Mouse (Mus musculus): ENCODE data around the gene Enah. TPM values are rescaled to one million over a fixed set of nuclear protein-coding genes. Genes with fewer than 3 reads are reported as not detected.

Gene Enah
- total RNA-seq (2012; rRNA removed) (0.69 and 1.4 TPM in 2 replicates), polyA plus RNA-seq (2012; ENCODE audit: insufficient read depth in 1 of 2, insufficient read length in 2 of 2, low read depth in 1 of 2, low replicate concordance in 2 of 2, missing spikeins in 1 of 2) (under 1 TPM in 1 of 2 experiments, not detected in 1; 0.45 TPM)

- H3K9ac ChIP-seq (ENCODE audit: control insufficient read depth, low read depth, low read length, poor library complexity, severe bottlenecking), result no peak within 1 kb of the TSS
- DNase-seq (ENCODE audit: low read depth, low spot score), result no peak
- no peak for TF ChIP-seq CHD1 (IDR thresholded peaks at IDR 0.05; ENCODE audit: low read depth, low read length)
- no peak for TF ChIP-seq MYC (IDR thresholded peaks at IDR 0.05; ENCODE audit: low read depth, low read length)
- TF ChIP-seq RCOR1 (IDR thresholded peaks at IDR 0.05; ENCODE audit: low read depth, low read length), result no peak
- TF ChIP-seq NRF1 (IDR thresholded peaks at IDR 0.05; ENCODE audit: insufficient read depth, low read depth, low read length, poor library complexity, severe bottlenecking), result no peak
- TF ChIP-seq ELF1 (IDR thresholded peaks at IDR 0.05; ENCODE audit: low read depth, low read length), result no peak
- no peak for TF ChIP-seq MEF2A (IDR thresholded peaks at IDR 0.05; ENCODE audit: extremely low read depth, insufficient replicate concordance, low read depth, low read length, poor library complexity, severe bottlenecking)
- TF ChIP-seq KAT2A (conservative IDR thresholded peaks at IDR 0.05; ENCODE audit: low read depth, low read length), result no peak
- TF ChIP-seq MYB (IDR thresholded peaks at IDR 0.05; ENCODE audit: low read depth, low read length), result no peak
- H3K9me3 ChIP-seq (replicated peaks; ENCODE audit: insufficient read depth, low read length), result no peaks in the 10 kb centered on the region
- H3K27me3 ChIP-seq (ENCODE audit: control insufficient read depth in 1 of 2, insufficient read depth in 2 of 2, low read length in 2 of 2), result no peaks in the 10 kb centered on the region; a peak in 2 of 4 replicates
- no peaks in the 10 kb centered on the region for H3K79me2 ChIP-seq (ENCODE audit: control insufficient read depth, insufficient read depth, low read length, poor library complexity)
- H3K27ac ChIP-seq (ENCODE audit: control insufficient read depth, low read depth, low read length), result no peak within 1 kb of the TSS
- H3K36me3 ChIP-seq (ENCODE audit: control insufficient read depth in 1 of 2, insufficient read depth in 2 of 2, low read length in 2 of 2), result no peaks in the 10 kb centered on the region
- H3K4me3 ChIP-seq (ENCODE audit: control insufficient read depth in 1 of 2, insufficient read depth in 1 of 2, low read depth in 2 of 2, low read length in 2 of 2), result no peak within 1 kb of the TSS
- no peaks in the 10 kb centered on the region for H3K4me1 ChIP-seq (ENCODE audit: control insufficient read depth in 1 of 2, insufficient read depth in 2 of 2, low read length in 2 of 2)
Measured at GRCm38 (mm10) chr1:182019926-182020801, at the start of gene Enah. TSS of gene Enah (minus strand) at chr1:182019990.

DNA sequence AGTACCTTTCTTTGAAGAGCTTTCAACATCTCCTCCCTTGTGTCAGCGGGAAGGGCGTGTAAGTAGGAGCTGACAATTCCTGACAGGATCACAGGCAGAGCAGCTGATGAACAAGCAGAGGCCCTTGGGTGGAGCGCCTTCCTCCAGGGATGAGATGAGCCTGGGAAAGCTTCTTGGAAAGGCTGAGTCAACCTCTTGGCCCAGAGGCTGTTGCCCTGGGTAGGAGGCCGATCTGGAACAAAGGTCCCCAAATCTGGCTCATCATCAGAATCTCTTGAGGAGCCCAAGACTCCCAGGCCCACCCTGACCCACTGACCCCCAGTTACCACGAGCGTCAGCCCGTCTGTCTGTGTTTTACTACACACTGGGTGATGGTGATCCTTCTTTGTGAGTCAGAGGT, 48.3 kb upstream of the Enah start:
- Histone ChIP-seq H3K79me2 (ENCODE audit: control insufficient read depth, insufficient read depth, low read length, poor library complexity) (no peaks in the 10 kb centered on the region), H3K4me3 (ENCODE audit: control insufficient read depth in 1 of 2, insufficient read depth in 1 of 2, low read depth in 2 of 2, low read length in 2 of 2) (no peak overlapping the region), H3K4me1 (ENCODE audit: control insufficient read depth in 1 of 2, insufficient read depth in 2 of 2, low read length in 2 of 2) (no peaks in the 10 kb centered on the region), H3K27me3 (ENCODE audit: control insufficient read depth in 1 of 2, insufficient read depth in 2 of 2, low read length in 2 of 2) (no peaks in the 10 kb centered on the region; a peak in 2 of 4 replicates), H3K36me3 (ENCODE audit: control insufficient read depth in 1 of 2, insufficient read depth in 2 of 2, low read length in 2 of 2) (no peaks in the 10 kb centered on the region), H3K9me3 (replicated peaks; ENCODE audit: insufficient read depth, low read length) (no peaks in the 10 kb centered on the region), H3K9ac (ENCODE audit: control insufficient read depth, low read depth, low read length, poor library complexity, severe bottlenecking) (no peak overlapping the region), H3K27ac (ENCODE audit: control insufficient read depth, low read depth, low read length) (no peak overlapping the region)
- TF ChIP-seq MAFK (IDR thresholded peaks at IDR 0.05; ENCODE audit: borderline replicate concordance, low read depth, low read length), result no peak
- TF ChIP-seq RCOR1 (IDR thresholded peaks at IDR 0.05; ENCODE audit: low read depth, low read length), result no peak
- no peak for TF ChIP-seq MYB (IDR thresholded peaks at IDR 0.05; ENCODE audit: low read depth, low read length)
- no peak for TF ChIP-seq SMC3 (IDR thresholded peaks at IDR 0.05; ENCODE audit: low read depth, low read length)
- TF ChIP-seq POLR2AphosphoS5 (IDR thresholded peaks at IDR 0.05; ENCODE audit: borderline replicate concordance, low read depth, low read length), result no peak
- TF ChIP-seq ZC3H11A (IDR thresholded peaks at IDR 0.05; ENCODE audit: low read depth, low read length), result no peak
- TF ChIP-seq POLR2A (IDR thresholded peaks at IDR 0.05; ENCODE audit: control insufficient read depth in 1 of 2, insufficient read depth in 1 of 2, low read depth in 1 of 2, low read length in 2 of 2, poor library complexity in 1 of 2), result no peak
- no peak for TF ChIP-seq GABPA (IDR thresholded peaks at IDR 0.05; ENCODE audit: low read depth, low read length)
- no peak for TF ChIP-seq BHLHE40 (IDR thresholded peaks at IDR 0.05; ENCODE audit: borderline replicate concordance, low read depth, low read length)
- TF ChIP-seq ZNF384 (IDR thresholded peaks at IDR 0.05; ENCODE audit: low read depth, low read length), result no peak
- no peak for TF ChIP-seq CTCF (IDR thresholded peaks at IDR 0.05 in 2 of 3, conservative IDR thresholded peaks at IDR 0.05 in 1 of 3; ENCODE audit: control insufficient read depth in 1 of 3, insufficient read depth in 1 of 3, low read depth in 2 of 3, low read length in 3 of 3, poor library complexity in 1 of 3, severe bottlenecking in 1 of 3)
- TF ChIP-seq ZMIZ1 (IDR thresholded peaks at IDR 0.05; ENCODE audit: low read depth, low read length), result no peak
- TF ChIP-seq MEF2A (IDR thresholded peaks at IDR 0.05; ENCODE audit: extremely low read depth, insufficient replicate concordance, low read depth, low read length, poor library complexity, severe bottlenecking), result no peak
- TF ChIP-seq RAD21 (IDR thresholded peaks at IDR 0.05; ENCODE audit: low read depth, low read length), result no peak
- TF ChIP-seq USF1 (IDR thresholded peaks at IDR 0.05; ENCODE audit: low read depth, low read length), result no peak
- TF ChIP-seq ZKSCAN1 (IDR thresholded peaks at IDR 0.05; ENCODE audit: low read depth, low read length), result no peak
- no peak for DNase-seq (ENCODE audit: low read depth, low spot score)

Measured in MEL (cell line).